Mouse (Mus musculus) cerebellum, adult 2 months (tissue): ENCODE data around the gene Ifit3b.

Source experiments
- CTCF ChIP-seq: fragments of 200-500 bp; IDR thresholded peaks from 2 replicates; pipeline ENCODE4 v1.5.1; 2011; ENCODE audit warnings: low read depth, mild to moderate bottlenecking, control low read depth, low read length, moderate library complexity, borderline replicate concordance; ENCODE audit not compliant: insufficient read depth
- POLR2A ChIP-seq: fragments of 200-500 bp; IDR thresholded peaks from 2 replicates; pipeline ENCODE4 v1.6.1; 2011; ENCODE audit warnings: low read length, control low read depth, borderline replicate concordance; ENCODE audit not compliant: insufficient read depth

- TF ChIP-seq CTCF: no peak
- TF ChIP-seq POLR2A: no peak
Measured at GRCm38 (mm10) chr19:34573650-34574049, 34.1 kb upstream of the Ifit3b start.
